Mouse (Mus musculus) hindbrain, embryonic 16.5 days (tissue): ENCODE results near the gene Smim10l2a. TPM values are rescaled to one million over a fixed set of nuclear protein-coding genes. Genes with fewer than 3 reads are reported as not detected.

Experiments used
- ATAC-seq: fragments of 200-750 bp; cut with Nextera tagmentation; 2 replicates; pipeline ENCODE4 v1.8.0; 2017; ENCODE audit warnings: moderate TSS enrichment, moderate library complexity
- H3K27ac ChIP-seq: fragments of 300-500 bp; sonication (generic); 2 replicates; pipeline ENCODE4 v1.5.1; 2014; ENCODE audit warnings: low read depth, mild to moderate bottlenecking, control low read depth, low read length, moderate library complexity
- H3K27me3 ChIP-seq: fragments of 300-500 bp; sonication (generic); replicated peaks from 2 replicates; pipeline ENCODE4 v1.6.1; 2014; ENCODE audit warnings: low read length; ENCODE audit not compliant: control insufficient read depth, insufficient read depth
- H3K36me3 ChIP-seq: fragments of 300-500 bp; sonication (generic); 2 replicates; pipeline ENCODE4 v1.6.1; 2014; ENCODE audit warnings: mild to moderate bottlenecking, low read length, moderate library complexity, mixed read lengths; ENCODE audit not compliant: control insufficient read depth, insufficient read depth
- H3K4me1 ChIP-seq: fragments of 300-500 bp; sonication (generic); 2 replicates; pipeline ENCODE4 v1.6.1; 2014; ENCODE audit warnings: low read depth, low read length; ENCODE audit not compliant: control insufficient read depth, insufficient read depth
- H3K4me2 ChIP-seq: fragments of 300-500 bp; sonication (generic); 2 replicates; pipeline ENCODE4 v1.6.1; 2014; ENCODE audit warnings: mild to moderate bottlenecking, low read length, control low read depth, moderate library complexity
- H3K4me3 ChIP-seq: fragments of 300-500 bp; sonication (generic); 2 replicates; pipeline ENCODE4 v1.5.1; 2014; ENCODE audit warnings: mild to moderate bottlenecking, low read length, control low read depth, moderate library complexity
- H3K9ac ChIP-seq: fragments of 300-500 bp; sonication (generic); 2 replicates; pipeline ENCODE4 v1.6.1; 2014; ENCODE audit warnings: low read depth, mild to moderate bottlenecking, control low read depth, low read length, moderate library complexity
- H3K9me3 ChIP-seq: fragments of 300-500 bp; sonication (generic); 2 replicates; pipeline ENCODE4 v1.6.1; 2014; ENCODE audit warnings: mild to moderate bottlenecking, low read length, moderate library complexity; ENCODE audit not compliant: control insufficient read depth
- WGBS: fragments of 180-500 bp; shearing (Covaris S2); extraction: QIAGEN DNeasy Blood & Tissue Kit; methylation state at CpG from one replicate; pipeline ENCODE4 v1.1.7; 2014; 5-methylcytosine and 5-hydroxymethylcytosine counted together
- polyA plus RNA-seq: library from polyadenylated mRNA; unstranded; fragments of >200 nt; fragmentation: Nextera tagmentation; extraction: Ambion mirVana; gene quantifications from 2 replicates; pipeline ENCODE4 v1.2.1, GENCODE M21; 2015

Gene Smim10l2a
- polyA plus RNA-seq, 1 experiment from 2014 or later: 58.7 TPM

GRCm38 (mm10) chrX:56405482-56405881 lies 31.1 kb downstream of the Smim10l2a start:
- H3K9ac ChIP-seq: no peak overlapping the region
- H3K27ac ChIP-seq: no peak overlapping the region
- no peak overlapping the region for H3K4me2 ChIP-seq
- H3K27me3 ChIP-seq: no peaks in the 10 kb centered on the region
- no peaks in the 10 kb centered on the region for H3K4me1 ChIP-seq
- WGBS: 76% methylated on average over 1 of the region's 1 CpGs
- no peaks in the 10 kb centered on the region for H3K9me3 ChIP-seq
- no peak for ATAC-seq
- no peak overlapping the region for H3K4me3 ChIP-seq
- no peaks in the 10 kb centered on the region for H3K36me3 ChIP-seq

DNA sequence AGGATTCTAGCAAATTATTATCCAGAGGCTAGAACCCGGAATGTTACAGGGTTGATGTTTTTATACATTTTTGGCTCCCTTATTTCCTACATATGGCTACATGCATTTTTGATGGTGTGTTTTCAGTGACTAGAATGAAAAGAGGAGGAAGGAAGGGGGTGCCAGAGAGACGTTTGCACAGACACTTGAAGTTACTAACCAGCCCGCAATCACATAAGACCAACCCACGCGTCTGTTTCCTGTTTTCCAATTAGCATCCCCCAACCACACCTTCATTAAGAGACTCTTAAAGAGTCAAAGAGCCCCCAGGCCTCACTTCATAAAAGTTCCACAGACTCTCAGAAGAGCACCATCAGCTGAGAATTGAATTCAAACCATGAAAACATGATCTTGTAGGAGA lies 31.7 kb downstream of the Smim10l2a start:
- Histone ChIP-seq H3K4me2 (no peak overlapping the region), H3K4me3 (no peak overlapping the region), H3K36me3 (no peaks in the 10 kb centered on the region), H3K9ac (no peak overlapping the region), H3K27me3 (no peaks in the 10 kb centered on the region), H3K27ac (no peak overlapping the region), H3K9me3 (no peaks in the 10 kb centered on the region), H3K4me1 (no peaks in the 10 kb centered on the region)
- ATAC-seq: no peak
- WGBS: 73% methylated on average over 5 of the region's 5 CpGs

- Histone ChIP-seq H3K9ac (no peak overlapping the region), H3K4me2 (no peak overlapping the region), H3K27ac (no peak overlapping the region), H3K9me3 (no peaks in the 10 kb centered on the region), H3K27me3 (no peaks in the 10 kb centered on the region), H3K36me3 (no peaks in the 10 kb centered on the region), H3K4me3 (no peak overlapping the region), H3K4me1 (no peaks in the 10 kb centered on the region)
- ATAC-seq: no peak
- 78% methylated on average over 3 of the region's 3 CpGs for WGBS
These were observed 41.9 kb downstream of the Smim10l2a start for GRCm38 (mm10) chrX:56416277-56416676.

- Histone ChIP-seq H3K9me3 (no peaks in the 10 kb centered on the region), H3K27ac (no peak overlapping the region), H3K27me3 (no peaks in the 10 kb centered on the region), H3K4me1 (no peaks in the 10 kb centered on the region), H3K9ac (no peak overlapping the region), H3K4me3 (no peak overlapping the region), H3K4me2 (no peak overlapping the region), H3K36me3 (no peaks in the 10 kb centered on the region)
- 73% methylated on average over 4 of the region's 4 CpGs for WGBS
- ATAC-seq: no peak
These were observed 43.2 kb downstream of the Smim10l2a start for GRCm38 (mm10) chrX:56417541-56417940.

Other genes starting within 250 kb of the Smim10l2a start
- 0.36 and 0.41 TPM in 2 replicates for gene 3830403N18Rik, start 238.0 kb upstream of the Smim10l2a start, polyA plus RNA-seq
- gene Gm773, start 161.7 kb upstream of the Smim10l2a start, polyA plus RNA-seq: not detected in 2 replicates
- 5.9 and 6.7 TPM in 2 replicates for gene Zfp449, start 28.2 kb upstream of the Smim10l2a start, polyA plus RNA-seq
- 1.3 and 2.0 TPM in 2 replicates for gene Gm2174, start 73.4 kb downstream of the Smim10l2a start, polyA plus RNA-seq
- 20.2 and 20.3 TPM in 2 replicates for gene Ints6l, start 80.3 kb downstream of the Smim10l2a start, polyA plus RNA-seq
- not detected in 2 replicates for gene Gm10477, start 150.2 kb downstream of the Smim10l2a start, polyA plus RNA-seq
- 0.15 TPM in 1 of 2 replicates, not detected in the other for gene Gm648, start 175.0 kb downstream of the Smim10l2a start, polyA plus RNA-seq
- gene Mmgt1, start 223.5 kb downstream of the Smim10l2a start, polyA plus RNA-seq: 52.9 and 57.8 TPM in 2 replicates
- gene Slc9a6, start 235.2 kb downstream of the Smim10l2a start, polyA plus RNA-seq: 75.7 and 79.0 TPM in 2 replicates